Mouse (Mus musculus): ENCODE measurements at regions not wholly inside any gene's neighbourhood (a gene's known extent, or its start where the extent isn't known, plus 50 kb on each side); places are given as distances from the start of the nearest gene placed in this dataset.

- no peaks in the 10 kb centered on the region for H3K27me3 ChIP-seq (ENCODE audit: control insufficient read depth, insufficient read depth, low read length, poor library complexity, severe bottlenecking)
Measured at GRCm38 (mm10) chr13:101203463-101203862, 370.2 kb upstream of the Slc30a5 start.

GRCm38 (mm10) chr13:101202565-101203313 lies 369.5 kb upstream of the Slc30a5 start:
- no peaks in the 10 kb centered on the region for H3K27me3 ChIP-seq (ENCODE audit: control insufficient read depth, insufficient read depth, low read length, poor library complexity, severe bottlenecking)
- no peak for DNase-seq (ENCODE audit: low read depth, low spot score)
- no peaks in the 10 kb centered on the region for H3K36me3 ChIP-seq (ENCODE audit: control insufficient read depth, insufficient read depth, low read length, poor library complexity, severe bottlenecking)

More at GRCm38 (mm10) chr13:101203463-101203862, 370.2 kb upstream of the Slc30a5 start:
- no peaks in the 10 kb centered on the region for H3K36me3 ChIP-seq (ENCODE audit: control insufficient read depth, insufficient read depth, low read length, poor library complexity, severe bottlenecking)
- peak; percentile 3 for DNase-seq (ENCODE audit: low read depth, low spot score)

GRCm38 (mm10) chr13:101190249-101190830 lies 357.1 kb upstream of the Slc30a5 start:
- Histone ChIP-seq H3K36me3 (ENCODE audit: control insufficient read depth, insufficient read depth, low read length, poor library complexity, severe bottlenecking) (no peaks in the 10 kb centered on the region), H3K27me3 (ENCODE audit: control insufficient read depth, insufficient read depth, low read length, poor library complexity, severe bottlenecking) (no peaks in the 10 kb centered on the region)
- no peak for DNase-seq (ENCODE audit: low read depth, low spot score)

GRCm38 (mm10) chr13:101182387-101182786 lies 349.2 kb upstream of the Slc30a5 start:
- Histone ChIP-seq H3K27me3 (ENCODE audit: control insufficient read depth, insufficient read depth, low read length, poor library complexity, severe bottlenecking) (no peaks in the 10 kb centered on the region), H3K36me3 (ENCODE audit: control insufficient read depth, insufficient read depth, low read length, poor library complexity, severe bottlenecking) (no peaks in the 10 kb centered on the region)
- DNase-seq (ENCODE audit: low read depth, low spot score), result no peak

GRCm38 (mm10) chr13:101175017-101175689 lies 341.9 kb upstream of the Slc30a5 start:
- H3K36me3 ChIP-seq (ENCODE audit: control insufficient read depth, insufficient read depth, low read length, poor library complexity, severe bottlenecking), result no peaks in the 10 kb centered on the region
- DNase-seq (ENCODE audit: low read depth, low spot score), result no peak
- H3K27me3 ChIP-seq (ENCODE audit: control insufficient read depth, insufficient read depth, low read length, poor library complexity, severe bottlenecking), result no peaks in the 10 kb centered on the region

- H3K36me3 ChIP-seq (ENCODE audit: control insufficient read depth, insufficient read depth, low read length, poor library complexity, severe bottlenecking), result no peaks in the 10 kb centered on the region
- no peaks in the 10 kb centered on the region for H3K27me3 ChIP-seq (ENCODE audit: control insufficient read depth, insufficient read depth, low read length, poor library complexity, severe bottlenecking)
- DNase-seq (ENCODE audit: low read depth, low spot score), result no peak
Measured at GRCm38 (mm10) chr13:101161768-101162167, 328.5 kb upstream of the Slc30a5 start.

- Histone ChIP-seq H3K36me3 (ENCODE audit: control insufficient read depth, insufficient read depth, low read length, poor library complexity, severe bottlenecking) (no peaks in the 10 kb centered on the region), H3K27me3 (ENCODE audit: control insufficient read depth, insufficient read depth, low read length, poor library complexity, severe bottlenecking) (no peaks in the 10 kb centered on the region)
- no peak for DNase-seq (ENCODE audit: low read depth, low spot score)
Measured at GRCm38 (mm10) chr13:101159878-101160277, 326.7 kb upstream of the Slc30a5 start.

- H3K36me3 ChIP-seq (ENCODE audit: control insufficient read depth, insufficient read depth, low read length, poor library complexity, severe bottlenecking), result no peaks in the 10 kb centered on the region
- no peak for DNase-seq (ENCODE audit: low read depth, low spot score)
- H3K27me3 ChIP-seq (ENCODE audit: control insufficient read depth, insufficient read depth, low read length, poor library complexity, severe bottlenecking), result no peaks in the 10 kb centered on the region
Measured at GRCm38 (mm10) chr13:101153760-101154159, 320.5 kb upstream of the Slc30a5 start.

GRCm38 (mm10) chr13:101142761-101143160 lies 309.5 kb upstream of the Slc30a5 start:
- Histone ChIP-seq H3K36me3 (ENCODE audit: control insufficient read depth, insufficient read depth, low read length, poor library complexity, severe bottlenecking) (no peaks in the 10 kb centered on the region), H3K27me3 (ENCODE audit: control insufficient read depth, insufficient read depth, low read length, poor library complexity, severe bottlenecking) (no peaks in the 10 kb centered on the region)
- DNase-seq (ENCODE audit: low read depth, low spot score), result no peak

GRCm38 (mm10) chr13:101142104-101142735 lies 309.0 kb upstream of the Slc30a5 start:
- DNase-seq (ENCODE audit: low read depth, low spot score), result no peak
- H3K36me3 ChIP-seq (ENCODE audit: control insufficient read depth, insufficient read depth, low read length, poor library complexity, severe bottlenecking), result no peaks in the 10 kb centered on the region
- H3K27me3 ChIP-seq (ENCODE audit: control insufficient read depth, insufficient read depth, low read length, poor library complexity, severe bottlenecking), result no peaks in the 10 kb centered on the region

- Histone ChIP-seq H3K36me3 (ENCODE audit: control insufficient read depth, insufficient read depth, low read length, poor library complexity, severe bottlenecking) (no peaks in the 10 kb centered on the region), H3K27me3 (ENCODE audit: control insufficient read depth, insufficient read depth, low read length, poor library complexity, severe bottlenecking) (no peaks in the 10 kb centered on the region)
- no peak for DNase-seq (ENCODE audit: low read depth, low spot score)
Measured at GRCm38 (mm10) chr13:101129466-101129865, 296.2 kb upstream of the Slc30a5 start.

GRCm38 (mm10) chr13:101127808-101128207 lies 294.6 kb upstream of the Slc30a5 start:
- Histone ChIP-seq H3K36me3 (ENCODE audit: control insufficient read depth, insufficient read depth, low read length, poor library complexity, severe bottlenecking) (no peaks in the 10 kb centered on the region), H3K27me3 (ENCODE audit: control insufficient read depth, insufficient read depth, low read length, poor library complexity, severe bottlenecking) (no peaks in the 10 kb centered on the region)
- DNase-seq (ENCODE audit: low read depth, low spot score), result no peak

GRCm38 (mm10) chr13:101127262-101127661 lies 294.0 kb upstream of the Slc30a5 start:
- H3K36me3 ChIP-seq (ENCODE audit: control insufficient read depth, insufficient read depth, low read length, poor library complexity, severe bottlenecking), result no peaks in the 10 kb centered on the region
- DNase-seq (ENCODE audit: low read depth, low spot score), result no peak
- no peaks in the 10 kb centered on the region for H3K27me3 ChIP-seq (ENCODE audit: control insufficient read depth, insufficient read depth, low read length, poor library complexity, severe bottlenecking)

GRCm38 (mm10) chr13:101117311-101117710 lies 284.1 kb upstream of the Slc30a5 start:
- no peak for DNase-seq (ENCODE audit: low read depth, low spot score)
- Histone ChIP-seq H3K27me3 (ENCODE audit: control insufficient read depth, insufficient read depth, low read length, poor library complexity, severe bottlenecking) (no peaks in the 10 kb centered on the region), H3K36me3 (ENCODE audit: control insufficient read depth, insufficient read depth, low read length, poor library complexity, severe bottlenecking) (no peaks in the 10 kb centered on the region)

- Histone ChIP-seq H3K36me3 (ENCODE audit: control insufficient read depth, insufficient read depth, low read length, poor library complexity, severe bottlenecking) (no peaks in the 10 kb centered on the region), H3K27me3 (ENCODE audit: control insufficient read depth, insufficient read depth, low read length, poor library complexity, severe bottlenecking) (no peaks in the 10 kb centered on the region)
- no peak for DNase-seq (ENCODE audit: low read depth, low spot score)
Measured at GRCm38 (mm10) chr13:101115296-101115695, 282.1 kb upstream of the Slc30a5 start.
